Mouse (Mus musculus): Measurements from ENCODE around the gene Gm12355.
"Not testable (repeated sequence)": the region's sequence is repeated elsewhere in the genome, so short reads cannot be mapped to it uniquely, and the experiment has no call there.

Gm12355 gene

GRCm38 (mm10) chr11:98625611-98626410 is at the start of gene Gm12355, which contains the start of gene Gsdma3:
TSS of gene Gm12355 (minus strand) at chr11:98625661.
TSS of gene Gsdma3 (plus strand) at chr11:98626360.
- DNase-seq (ENCODE audit: low spot score) = no peak

- DNase-seq (ENCODE audit: low spot score) = not testable (repeated sequence)
Observed at GRCm38 (mm10) chr11:98673136-98673535, 47.7 kb upstream of the Gm12355 start.

- DNase-seq (ENCODE audit: low spot score) = no peak
Observed at GRCm38 (mm10) chr11:98672482-98672881, 47.0 kb upstream of the Gm12355 start.

- no peak for DNase-seq (ENCODE audit: low spot score)
Observed at GRCm38 (mm10) chr11:98671857-98672256, 46.4 kb upstream of the Gm12355 start.

GRCm38 (mm10) chr11:98671284-98671815 is 45.9 kb upstream of the Gm12355 start:
- DNase-seq (ENCODE audit: low spot score) = no peak

GRCm38 (mm10) chr11:98668984-98669383 is 43.5 kb upstream of the Gm12355 start:
- no peak for DNase-seq (ENCODE audit: low spot score)

DNA sequence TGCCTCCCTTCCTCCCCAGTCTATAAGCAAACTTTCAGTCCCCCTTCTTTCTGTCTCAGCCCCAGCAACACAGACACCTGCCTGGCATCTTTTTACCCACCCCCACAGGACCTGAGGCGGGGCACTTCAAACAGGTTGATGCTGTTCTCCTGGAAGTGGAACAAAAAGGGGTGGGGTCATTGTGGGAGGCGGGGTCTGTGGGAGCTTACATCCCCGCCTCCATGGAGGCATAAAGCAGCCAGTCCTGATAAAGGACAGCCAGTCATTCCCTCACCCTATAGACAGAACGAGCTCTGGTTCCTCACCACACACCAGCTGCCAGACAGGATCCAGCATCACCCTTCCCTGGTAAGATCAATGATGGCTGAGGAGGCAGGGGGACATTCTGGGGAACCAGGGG is 38.6 kb upstream of the Gm12355 start, which contains the start of gene Gsdma:
Gene Gsdma, plus strand, starts transcription at position 261 of the 400 bp plus-strand sequence.
- DNase-seq (ENCODE audit: low spot score) = no peak

DNA sequence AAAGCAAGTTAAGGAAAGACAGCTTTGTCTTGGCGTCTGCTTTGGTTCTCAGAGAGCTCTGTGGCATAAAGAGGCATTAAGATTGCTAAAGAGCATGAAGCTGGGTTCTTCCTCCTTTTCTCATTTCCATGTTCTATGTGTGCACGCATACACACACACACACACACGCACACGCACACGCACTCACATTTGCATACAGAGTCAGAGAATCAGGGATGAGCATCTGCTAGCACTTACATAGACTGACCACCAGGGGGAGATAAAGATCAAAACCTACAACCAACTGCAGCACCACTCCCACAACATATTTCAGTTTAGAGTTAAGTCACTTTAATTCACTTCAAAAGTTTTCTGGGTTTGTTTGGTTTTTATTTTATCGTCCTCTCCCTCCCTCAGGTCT is 35.1 kb upstream of the Gm12355 start:
- no peak for DNase-seq (ENCODE audit: low spot score)

DNA sequence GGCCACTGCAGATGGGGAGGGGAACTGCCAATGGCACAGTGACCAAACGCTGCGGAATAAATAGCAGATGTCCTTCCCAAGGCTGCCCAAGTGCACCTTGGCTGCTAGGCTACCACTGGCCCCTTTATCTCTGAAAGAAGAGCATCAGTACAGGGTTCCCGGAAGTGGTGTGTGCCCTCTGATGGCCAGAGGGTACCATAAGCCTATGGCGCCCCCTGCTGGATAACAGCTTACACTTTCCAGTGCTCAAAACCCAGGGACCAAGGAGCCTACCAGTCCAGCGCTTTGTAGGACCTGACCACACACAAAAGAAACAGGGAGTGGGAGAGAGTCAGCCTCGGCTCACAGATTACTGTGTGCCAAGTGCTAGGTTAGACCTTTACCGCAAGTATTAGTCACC is 29.6 kb upstream of the Gm12355 start:
- not testable (repeated sequence) for DNase-seq (ENCODE audit: low spot score)

DNA sequence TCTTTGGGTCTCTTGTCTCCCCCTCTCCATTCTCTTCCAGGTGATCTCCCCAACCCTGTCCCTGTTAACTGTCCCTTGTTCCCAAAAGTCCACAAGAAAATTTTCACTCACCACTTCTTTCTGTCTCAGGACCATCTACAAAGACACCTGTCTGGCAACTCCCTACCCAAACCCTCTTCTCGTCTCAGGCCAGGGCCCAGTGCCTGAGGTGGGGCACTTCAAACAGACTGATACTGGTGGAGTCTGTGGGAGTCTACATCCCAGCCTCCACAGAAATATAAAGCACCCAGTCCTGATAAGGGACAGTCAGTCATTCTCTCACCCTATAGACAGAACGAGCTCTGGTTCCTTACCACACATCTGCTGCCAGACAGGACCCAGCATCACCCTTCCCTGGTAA is 21.0 kb upstream of the Gm12355 start, which contains the start of gene Gsdma2:
Gene Gsdma2, plus strand, starts transcription at position 301 of the 400 bp plus-strand sequence.
- no peak for DNase-seq (ENCODE audit: low spot score)

DNA sequence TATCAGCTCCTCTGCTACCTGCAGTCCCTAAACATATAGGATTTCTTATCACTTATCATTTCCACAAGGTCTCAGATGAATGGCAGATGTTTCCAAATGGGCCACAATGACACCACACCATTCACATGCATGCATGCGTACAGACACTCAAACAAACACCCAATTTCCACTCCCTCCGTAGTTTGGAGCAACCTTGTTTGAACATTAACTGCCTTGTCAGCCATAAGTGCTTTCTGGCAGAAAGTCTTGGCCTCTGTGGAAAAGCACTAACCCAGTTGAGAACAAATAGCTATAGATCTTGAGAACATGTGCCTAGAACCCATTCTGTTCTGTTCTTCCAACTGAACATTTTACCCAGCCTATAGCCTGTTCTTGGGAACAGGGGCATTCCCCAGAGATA is 20.5 kb upstream of the Gm12355 start:
- no peak for DNase-seq (ENCODE audit: low spot score)

DNA sequence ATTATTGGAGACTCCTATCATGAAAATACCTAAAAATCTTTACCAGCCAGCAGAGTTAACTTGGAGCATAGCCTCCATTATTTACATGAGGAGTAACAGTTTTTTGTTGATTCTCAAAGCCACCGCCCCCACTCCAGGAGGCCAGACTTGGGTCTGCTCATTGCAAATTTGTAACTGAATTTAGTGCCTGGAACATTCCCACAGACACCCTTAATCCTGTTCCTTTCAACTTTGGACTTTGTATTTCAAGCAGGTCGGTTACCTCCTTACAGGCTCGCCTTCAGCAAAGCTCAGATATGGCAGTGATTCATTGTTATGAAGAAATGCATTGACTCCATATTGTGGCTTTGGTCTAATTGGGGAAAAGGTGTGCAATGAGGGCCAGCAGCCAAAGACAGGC is 19.3 kb upstream of the Gm12355 start:
- no peak for DNase-seq (ENCODE audit: low spot score)

GRCm38 (mm10) chr11:98640091-98640490 is 14.6 kb upstream of the Gm12355 start:
- no peak for DNase-seq (ENCODE audit: low spot score)

DNA sequence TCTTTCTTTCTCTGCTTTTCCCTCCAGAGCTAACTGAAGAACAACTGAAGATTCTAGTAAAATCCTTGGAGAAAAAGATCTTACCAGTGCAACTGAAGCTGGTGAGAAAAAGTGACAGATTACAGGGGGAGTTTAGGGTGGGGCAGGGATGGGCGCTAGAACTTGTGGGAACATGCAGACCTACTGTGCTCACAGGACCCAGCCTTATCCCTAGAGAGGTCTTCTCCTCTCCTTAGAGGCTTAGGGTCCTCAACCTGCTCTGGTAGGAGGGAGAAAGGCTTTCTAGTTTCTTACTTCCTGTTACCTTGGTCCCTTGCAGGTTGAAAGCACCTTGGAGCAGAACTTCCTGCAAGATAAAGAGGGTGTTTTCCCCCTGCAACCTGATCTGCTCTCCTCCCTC is 12.0 kb upstream of the Gm12355 start:
- no peak for DNase-seq (ENCODE audit: low spot score)

- not testable (repeated sequence) for DNase-seq (ENCODE audit: low spot score)
Observed at GRCm38 (mm10) chr11:98635312-98635970, 10.0 kb upstream of the Gm12355 start.

DNA sequence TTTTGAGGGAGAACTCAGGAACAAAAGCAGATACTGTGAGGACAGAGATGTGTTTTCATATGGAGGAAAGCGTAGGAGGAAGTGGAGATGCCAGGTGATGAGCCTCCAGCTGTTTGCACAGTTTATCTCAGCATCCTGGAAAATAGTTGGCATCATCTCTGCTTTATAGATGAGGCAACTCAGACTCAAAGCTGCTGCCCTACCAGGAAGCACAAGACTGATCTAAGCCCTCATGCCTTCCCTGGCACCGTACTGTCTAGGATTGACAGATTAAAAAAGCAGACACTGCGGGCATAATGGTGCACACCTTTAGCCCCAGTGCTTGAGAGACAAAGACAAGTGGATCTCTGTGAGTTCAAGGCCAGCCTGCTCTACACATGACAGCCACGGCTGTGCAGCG is 5.2 kb upstream of the Gm12355 start:
- no peak for DNase-seq (ENCODE audit: low spot score)

DNA sequence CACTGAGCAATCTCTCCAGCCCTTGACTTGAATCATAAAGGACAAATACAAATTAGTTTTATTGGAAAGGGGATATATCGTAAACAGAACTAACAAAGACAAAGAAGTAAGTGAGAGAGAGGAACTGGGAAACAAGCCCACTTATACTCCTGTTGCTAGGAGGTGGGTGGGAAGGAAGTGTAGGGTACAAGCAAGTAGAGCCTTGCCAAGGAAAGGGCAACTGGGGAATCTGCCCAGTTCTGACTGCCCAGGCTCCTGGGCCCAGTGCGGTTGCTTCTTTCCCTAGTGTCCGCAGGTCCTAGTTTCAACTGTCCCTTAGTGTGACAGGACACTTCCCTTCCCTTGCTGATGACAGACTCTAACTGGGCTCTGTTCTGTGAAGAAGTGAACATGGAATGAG is 3.2 kb upstream of the Gm12355 start:
- DNase-seq (ENCODE audit: low spot score) = no peak

GRCm38 (mm10) chr11:98624381-98624780 is 1.1 kb downstream of the Gm12355 start:
- not testable (repeated sequence) for DNase-seq (ENCODE audit: low spot score)

DNA sequence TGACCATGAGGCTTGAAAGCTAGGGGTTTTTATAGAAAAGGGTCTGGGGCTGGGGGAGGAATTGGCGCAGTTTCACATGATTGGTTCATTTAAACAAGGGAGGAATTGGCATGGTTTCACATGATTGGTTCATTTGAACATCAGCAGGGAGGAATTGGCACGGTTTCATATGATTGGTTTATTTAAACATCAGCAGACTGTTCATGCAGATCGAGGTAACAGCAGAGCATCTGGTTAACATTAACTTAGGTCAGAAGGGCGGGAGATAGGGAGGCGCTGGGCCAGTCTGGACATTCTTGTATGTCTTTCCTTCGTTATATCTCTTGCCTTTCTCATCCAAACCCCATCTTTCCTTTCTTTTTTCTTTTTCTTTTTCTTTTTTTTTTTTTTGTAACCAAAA is 1.5 kb downstream of the Gm12355 start:
- not testable (repeated sequence) for DNase-seq (ENCODE audit: low spot score)

- no peak for DNase-seq (ENCODE audit: low spot score)
Observed at GRCm38 (mm10) chr11:98620791-98621190, 4.7 kb downstream of the Gm12355 start.

DNA sequence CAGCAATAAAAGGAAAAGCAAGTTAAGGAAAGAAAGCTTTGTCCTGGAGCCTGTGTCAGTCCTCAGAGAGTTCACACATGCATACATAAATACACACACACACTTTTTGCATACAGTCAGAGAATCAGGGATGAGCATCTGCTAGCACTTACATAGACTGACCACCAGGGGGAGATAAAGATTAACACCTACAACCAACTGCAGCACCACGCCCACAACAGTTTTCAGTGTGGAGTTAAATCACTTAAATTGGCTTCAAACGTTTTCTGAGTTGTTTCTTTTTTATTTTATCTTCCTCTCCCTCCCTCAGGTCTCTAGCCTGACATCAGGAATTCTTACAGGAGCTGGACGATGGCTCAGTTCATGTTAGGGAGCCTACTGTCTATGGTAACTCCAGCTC is 18.7 kb downstream of the Gm12355 start:
- no peak for DNase-seq (ENCODE audit: low spot score)

- DNase-seq (ENCODE audit: low spot score) = not testable (repeated sequence)
Observed at GRCm38 (mm10) chr11:98604911-98605310, 20.6 kb downstream of the Gm12355 start.

- no peak for DNase-seq (ENCODE audit: low spot score)
Observed at GRCm38 (mm10) chr11:98603953-98604352, 21.5 kb downstream of the Gm12355 start.
